Mouse (Mus musculus) megakaryocyte, embryonic 14.5 days (primary cell): ENCODE measurements at regions not wholly inside any gene's neighbourhood (a gene's known extent, or its start where the extent isn't known, plus 50 kb on each side); places are given as distances from the start of the nearest gene placed in this dataset.

Experiments used
- FLI1 ChIP-seq: IDR thresholded peaks from 2 replicates; pipeline ENCODE4 v1.6.1; 2012; ENCODE audit warnings: low read length, inconsistent platforms, mixed read lengths
- GATA1 ChIP-seq: IDR thresholded peaks from 3 replicates; pipeline ENCODE4 v1.6.1; 2012; ENCODE audit warnings: mixed read lengths, low read length, inconsistent platforms, borderline replicate concordance

DNA sequence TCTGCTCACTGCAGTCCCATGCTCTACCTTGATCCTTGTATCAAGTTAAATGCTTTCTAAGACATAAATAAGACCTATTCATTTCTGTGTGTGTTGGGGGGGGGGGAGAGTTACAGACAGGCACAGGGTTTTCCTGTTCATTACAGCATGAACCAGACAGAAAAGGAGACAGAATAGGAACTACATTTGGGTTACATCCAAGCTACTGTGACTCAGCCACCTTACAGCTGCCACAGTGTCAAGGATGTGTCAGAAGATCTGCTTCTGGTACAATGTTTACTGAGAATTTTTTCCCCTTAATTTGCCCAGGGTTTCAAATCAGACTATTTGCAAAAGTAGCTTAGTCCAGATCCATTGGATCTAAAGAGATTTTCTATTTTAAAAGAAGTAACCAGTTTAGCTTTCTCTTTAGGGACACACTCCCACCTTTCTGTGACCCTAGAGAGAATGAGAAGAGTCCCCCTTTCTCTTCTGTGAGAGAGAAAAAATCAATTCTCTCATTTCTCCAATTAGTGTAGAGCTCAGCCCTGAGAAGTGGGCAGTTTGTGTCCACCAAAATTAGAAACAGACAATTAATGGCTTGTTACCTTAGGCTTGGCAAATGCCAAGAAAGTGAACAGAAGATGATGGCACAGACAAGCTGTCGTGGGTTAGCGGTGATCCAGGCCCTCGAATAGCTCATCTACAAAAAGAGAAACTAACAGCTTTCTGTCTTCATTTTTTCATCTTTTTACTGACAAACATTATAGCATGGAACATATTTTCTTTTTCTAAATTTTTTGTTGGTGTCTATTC, 55.8 kb upstream of the E2f3 start:
- TF ChIP-seq GATA1 (no peak), FLI1 (no peak)
